Mouse (Mus musculus): ENCODE measurements at regions not wholly inside any gene's neighbourhood (a gene's known extent, or its start where the extent isn't known, plus 50 kb on each side); places are given as distances from the start of the nearest gene placed in this dataset.

DNA sequence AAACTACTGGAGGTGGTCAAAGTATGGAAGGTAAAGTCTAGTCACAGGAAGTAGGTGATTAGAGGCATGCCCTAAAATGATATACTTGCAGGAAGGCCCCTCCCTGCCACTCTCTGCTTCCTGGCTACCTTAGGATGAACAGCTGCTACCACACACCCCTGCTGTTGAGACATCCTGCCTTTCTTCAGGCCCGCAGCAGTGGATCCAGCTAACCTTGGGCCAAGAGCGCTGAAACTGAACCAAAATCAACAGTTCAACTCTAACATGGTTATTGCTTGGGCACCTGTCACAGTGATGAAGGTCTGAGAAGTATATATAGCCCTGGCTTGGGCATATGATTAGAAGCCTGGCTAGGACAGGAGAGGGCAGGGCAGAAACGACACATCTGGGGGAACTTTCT, 352.4 kb downstream of the Prdm2 start:
- Histone ChIP-seq H3K4me3 (replicated peaks) (no peak overlapping the region), H3K4me2 (no peak overlapping the region), H3K4me1 (replicated peaks) (no peaks in the 10 kb centered on the region), H3K36me3 (replicated peaks) (no peaks in the 10 kb centered on the region), H3K9ac (no peak overlapping the region), H3K27me3 (no peaks in the 10 kb centered on the region), H3K9me3 (replicated peaks) (no peaks in the 10 kb centered on the region), H3K27ac (replicated peaks) (no peak overlapping the region)
- no peak for ATAC-seq (ENCODE audit: insufficient read depth)
- 57% methylated on average over 3 of the region's 3 CpGs for WGBS (ENCODE audit: insufficient replicate concordance)

DNA sequence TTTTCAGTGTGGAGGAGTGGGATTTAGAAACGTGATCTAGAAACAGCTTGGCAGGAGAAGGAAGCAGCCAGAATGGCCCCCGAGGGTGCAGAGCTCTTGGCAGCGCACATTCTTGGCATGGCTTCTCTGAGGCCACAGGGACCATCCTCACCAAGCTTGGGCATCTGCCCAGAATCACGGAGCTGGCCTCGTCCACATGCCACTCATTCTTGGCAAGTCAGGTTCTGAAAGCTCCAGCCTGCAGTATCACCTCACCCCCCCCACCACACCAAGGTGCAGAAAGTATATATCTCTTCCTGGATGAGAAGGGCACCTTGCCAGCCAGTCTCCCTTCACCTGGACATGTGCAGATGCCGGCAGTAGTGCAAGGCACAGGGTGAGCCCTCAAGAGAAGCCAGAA, 356.2 kb downstream of the Prdm2 start:
- 60% methylated on average over 6 of the region's 6 CpGs for WGBS (ENCODE audit: insufficient replicate concordance)

DNA sequence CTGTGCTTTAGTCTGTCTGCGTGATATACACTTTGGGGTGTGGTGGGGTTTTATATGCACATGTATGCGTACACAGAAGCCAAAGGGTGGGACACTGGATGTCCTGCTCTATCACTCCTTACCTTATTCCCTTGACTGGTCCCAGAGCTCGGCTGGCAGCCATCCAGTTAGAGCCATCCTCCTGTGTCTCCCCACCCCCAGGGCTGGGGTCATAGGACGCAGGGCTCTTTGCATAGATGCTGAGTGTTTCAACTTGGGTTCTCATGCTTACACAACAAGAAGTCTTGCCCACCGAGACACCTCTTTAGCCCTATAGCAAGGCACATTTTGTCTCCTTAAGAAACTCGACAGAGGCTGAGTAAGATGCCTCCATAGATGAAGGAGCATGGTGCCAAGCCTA, 357.2 kb downstream of the Prdm2 start:
- Histone ChIP-seq H3K27ac (replicated peaks) (no peak overlapping the region), H3K4me3 (replicated peaks) (no peak overlapping the region), H3K9ac (no peak overlapping the region), H3K4me1 (replicated peaks) (no peaks in the 10 kb centered on the region), H3K9me3 (replicated peaks) (no peaks in the 10 kb centered on the region), H3K4me2 (no peak overlapping the region), H3K27me3 (no peaks in the 10 kb centered on the region), H3K36me3 (replicated peaks) (no peaks in the 10 kb centered on the region)
- 60% methylated on average over 6 of the region's 6 CpGs for WGBS (ENCODE audit: insufficient replicate concordance)
- no peak for ATAC-seq (ENCODE audit: insufficient read depth)

More for the DNA sequence above, 356.2 kb downstream of the Prdm2 start:
- Histone ChIP-seq H3K36me3 (replicated peaks) (no peaks in the 10 kb centered on the region), H3K27ac (replicated peaks) (no peak overlapping the region), H3K9ac (no peak overlapping the region), H3K4me2 (no peak overlapping the region), H3K4me1 (replicated peaks) (no peaks in the 10 kb centered on the region), H3K9me3 (replicated peaks) (no peaks in the 10 kb centered on the region), H3K4me3 (replicated peaks) (no peak overlapping the region), H3K27me3 (no peaks in the 10 kb centered on the region)
- ATAC-seq (ENCODE audit: insufficient read depth) = no peak

GRCm38 (mm10) chr4:142853924-142854323, 358.9 kb downstream of the Prdm2 start:
- no peak for ATAC-seq (ENCODE audit: insufficient read depth)
- no peak overlapping the region for H3K27ac ChIP-seq (replicated peaks)
- no peaks in the 10 kb centered on the region for H3K9me3 ChIP-seq (replicated peaks)
- H3K4me3 ChIP-seq (replicated peaks) = no peak overlapping the region
- H3K4me1 ChIP-seq (replicated peaks) = no peaks in the 10 kb centered on the region
- no peak overlapping the region for H3K9ac ChIP-seq
- WGBS (ENCODE audit: insufficient replicate concordance) = 82% methylated on average over 15 of the region's 15 CpGs
- no peaks in the 10 kb centered on the region for H3K27me3 ChIP-seq
- no peaks in the 10 kb centered on the region for H3K36me3 ChIP-seq (replicated peaks)
- H3K4me2 ChIP-seq = no peak overlapping the region

- Histone ChIP-seq H3K27ac (replicated peaks) (no peak overlapping the region), H3K4me3 (replicated peaks) (no peak overlapping the region), H3K4me2 (no peak overlapping the region), H3K4me1 (replicated peaks) (no peaks in the 10 kb centered on the region), H3K9ac (no peak overlapping the region), H3K36me3 (replicated peaks) (no peaks in the 10 kb centered on the region), H3K9me3 (replicated peaks) (no peaks in the 10 kb centered on the region), H3K27me3 (no peaks in the 10 kb centered on the region)
- ATAC-seq (ENCODE audit: insufficient read depth) = no peak
- WGBS (ENCODE audit: insufficient replicate concordance) = 43% methylated on average over 6 of the region's 6 CpGs
Observed at GRCm38 (mm10) chr4:142845066-142845696, 367.6 kb downstream of the Prdm2 start.

DNA sequence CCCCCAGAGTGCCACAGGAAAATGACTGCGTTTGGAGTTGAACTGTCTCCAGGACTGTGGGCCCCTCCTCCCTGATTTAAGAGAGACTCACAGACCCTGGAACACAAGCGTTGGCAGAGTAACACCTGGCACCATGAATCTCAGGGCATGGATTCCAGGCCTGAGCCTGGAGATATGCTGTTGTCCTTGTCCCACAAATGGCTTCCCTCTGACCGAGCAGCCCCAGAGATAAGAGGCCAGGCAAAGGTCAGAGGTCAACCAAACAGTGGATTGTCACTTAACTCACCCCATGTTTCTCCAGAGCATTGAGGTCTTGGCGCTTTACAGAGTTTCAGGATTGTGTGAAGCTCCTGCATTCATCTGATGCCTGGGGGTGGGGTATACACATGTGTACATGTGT, 373.3 kb downstream of the Prdm2 start:
- Histone ChIP-seq H3K27ac (replicated peaks) (no peak overlapping the region), H3K27me3 (no peaks in the 10 kb centered on the region), H3K4me2 (no peak overlapping the region), H3K36me3 (replicated peaks) (no peaks in the 10 kb centered on the region), H3K4me3 (replicated peaks) (no peak overlapping the region), H3K9ac (no peak overlapping the region), H3K9me3 (replicated peaks) (no peaks in the 10 kb centered on the region), H3K4me1 (replicated peaks) (peaks cover 3% of the 10 kb centered on the region; the same call in 1 of the 2 replicates)
- 42% methylated on average over 4 of the region's 4 CpGs for WGBS (ENCODE audit: insufficient replicate concordance)
- peak; percentile 52; the same call in 1 of the 2 replicates for ATAC-seq (ENCODE audit: insufficient read depth)

- H3K9ac ChIP-seq = no peak overlapping the region
- no peaks in the 10 kb centered on the region for H3K27me3 ChIP-seq
- 42% methylated on average over 4 of the region's 4 CpGs for WGBS (ENCODE audit: insufficient replicate concordance)
- no peak overlapping the region for H3K4me2 ChIP-seq
- no peak overlapping the region for H3K27ac ChIP-seq (replicated peaks)
- ATAC-seq (ENCODE audit: insufficient read depth) = no peak
- H3K4me3 ChIP-seq (replicated peaks) = no peak overlapping the region
- H3K4me1 ChIP-seq (replicated peaks) = peaks cover 3% of the 10 kb centered on the region; the same call in 1 of the 2 replicates
- no peaks in the 10 kb centered on the region for H3K9me3 ChIP-seq (replicated peaks)
- no peaks in the 10 kb centered on the region for H3K36me3 ChIP-seq (replicated peaks)
Observed at GRCm38 (mm10) chr4:142838363-142838964, 374.3 kb downstream of the Prdm2 start.

DNA sequence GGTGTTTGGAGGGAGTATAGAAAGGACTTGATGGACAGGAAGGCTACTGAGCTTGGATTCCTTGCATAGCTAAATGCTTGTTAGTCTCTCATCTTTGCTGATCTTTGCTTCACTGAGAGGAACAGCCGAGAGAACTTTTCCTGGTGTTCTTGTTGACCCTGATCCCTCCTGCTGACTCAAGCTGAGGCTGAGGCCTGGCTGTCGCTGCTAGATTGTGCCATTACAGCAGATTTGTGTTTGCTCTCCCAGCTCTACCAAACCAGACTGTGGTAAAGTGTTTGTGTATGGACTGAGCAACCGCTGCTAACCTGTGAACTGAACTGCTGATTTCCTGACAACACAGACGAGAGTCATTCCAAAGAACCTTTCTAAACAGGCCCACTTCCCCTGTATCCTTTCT, 375.2 kb downstream of the Prdm2 start:
- H3K9ac ChIP-seq = no peak overlapping the region
- H3K27ac ChIP-seq (replicated peaks) = no peak overlapping the region
- no peak overlapping the region for H3K4me2 ChIP-seq
- no peaks in the 10 kb centered on the region for H3K27me3 ChIP-seq
- H3K4me3 ChIP-seq (replicated peaks) = no peak overlapping the region
- H3K9me3 ChIP-seq (replicated peaks) = no peaks in the 10 kb centered on the region
- H3K36me3 ChIP-seq (replicated peaks) = no peaks in the 10 kb centered on the region
- WGBS (ENCODE audit: insufficient replicate concordance) = 47% methylated on average over 4 of the region's 4 CpGs
- H3K4me1 ChIP-seq (replicated peaks) = peaks cover 3% of the 10 kb centered on the region; the same call in 1 of the 2 replicates
- no peak for ATAC-seq (ENCODE audit: insufficient read depth)

DNA sequence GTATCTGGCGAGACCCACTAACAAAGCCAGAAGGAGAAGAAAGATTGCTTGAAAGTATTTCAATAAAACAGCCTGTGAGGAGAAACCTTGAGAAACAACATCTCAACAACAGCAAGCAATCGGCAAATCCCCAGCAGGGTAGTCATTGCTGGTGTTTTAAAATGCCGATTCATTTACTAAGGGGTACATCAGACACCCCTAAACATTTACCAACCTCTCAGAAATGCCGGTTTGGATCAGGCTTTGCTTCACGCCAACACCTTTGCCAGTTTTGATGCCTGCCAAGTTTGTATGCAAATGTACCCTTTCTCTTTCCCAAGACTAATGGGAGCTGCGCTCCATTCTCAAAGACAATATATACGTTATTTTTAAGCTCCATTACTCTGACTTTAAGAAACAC, 383.1 kb downstream of the Prdm2 start:
- Histone ChIP-seq H3K27ac (replicated peaks) (no peak overlapping the region), H3K4me1 (replicated peaks) (no peaks in the 10 kb centered on the region), H3K9ac (no peak overlapping the region), H3K36me3 (replicated peaks) (no peaks in the 10 kb centered on the region), H3K27me3 (no peaks in the 10 kb centered on the region), H3K4me2 (no peak overlapping the region), H3K9me3 (replicated peaks) (no peaks in the 10 kb centered on the region), H3K4me3 (replicated peaks) (no peak overlapping the region)
- 71% methylated on average over 7 of the region's 7 CpGs for WGBS (ENCODE audit: insufficient replicate concordance)
- no peak for ATAC-seq (ENCODE audit: insufficient read depth)

DNA sequence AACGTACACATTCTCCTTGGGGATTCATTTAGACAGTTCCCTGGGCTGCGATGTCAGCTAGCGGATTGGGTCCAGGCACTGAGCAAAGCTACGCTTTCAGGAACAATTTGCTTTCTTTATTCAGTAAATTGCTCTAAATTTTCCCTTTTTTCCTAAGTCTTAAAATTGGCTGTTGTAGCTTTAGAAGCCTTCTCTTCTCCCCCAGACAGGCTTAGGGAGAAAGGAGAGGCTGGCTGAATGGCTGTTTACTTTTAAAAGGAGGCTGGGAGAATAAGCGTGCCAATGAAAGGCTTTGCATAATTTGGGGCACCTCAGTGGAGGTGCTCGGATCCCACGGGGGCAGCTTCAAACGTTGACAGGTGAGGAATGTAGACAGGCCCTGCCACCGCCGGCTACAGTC, 383.8 kb downstream of the Prdm2 start:
- no peaks in the 10 kb centered on the region for H3K9me3 ChIP-seq (replicated peaks)
- 39% methylated on average over 10 of the region's 10 CpGs for WGBS (ENCODE audit: insufficient replicate concordance)
- H3K27ac ChIP-seq (replicated peaks) = no peak overlapping the region
- no peaks in the 10 kb centered on the region for H3K36me3 ChIP-seq (replicated peaks)
- no peak for ATAC-seq (ENCODE audit: insufficient read depth)
- H3K4me3 ChIP-seq (replicated peaks) = no peak overlapping the region
- H3K27me3 ChIP-seq = no peaks in the 10 kb centered on the region
- H3K4me2 ChIP-seq = no peak overlapping the region
- no peaks in the 10 kb centered on the region for H3K4me1 ChIP-seq (replicated peaks)
- H3K9ac ChIP-seq = no peak overlapping the region

GRCm38 (mm10) chr4:142826250-142826893, 386.4 kb downstream of the Prdm2 start:
- Histone ChIP-seq H3K4me1 (replicated peaks) (no peaks in the 10 kb centered on the region), H3K36me3 (replicated peaks) (no peaks in the 10 kb centered on the region), H3K27me3 (no peaks in the 10 kb centered on the region), H3K4me2 (no peak overlapping the region), H3K4me3 (replicated peaks) (no peak overlapping the region), H3K27ac (replicated peaks) (no peak overlapping the region), H3K9ac (no peak overlapping the region), H3K9me3 (replicated peaks) (no peaks in the 10 kb centered on the region)
- WGBS (ENCODE audit: insufficient replicate concordance) = 55% methylated on average over 13 of the region's 13 CpGs
- no peak for ATAC-seq (ENCODE audit: insufficient read depth)
